Mouse (Mus musculus): ENCODE results near the gene Gabpb2.

- TF ChIP-seq CTCF (IDR thresholded peaks at IDR 0.05) (no peak), EP300 (IDR thresholded peaks at IDR 0.05) (no peak)
Measured at GRCm38 (mm10) chr3:95200562-95200961, 17.2 kb downstream of the Gabpb2 start.

Measured in lung, postnatal 0 days (tissue).